Mouse (Mus musculus): Measurements from ENCODE around the gene Wars.

DNA sequence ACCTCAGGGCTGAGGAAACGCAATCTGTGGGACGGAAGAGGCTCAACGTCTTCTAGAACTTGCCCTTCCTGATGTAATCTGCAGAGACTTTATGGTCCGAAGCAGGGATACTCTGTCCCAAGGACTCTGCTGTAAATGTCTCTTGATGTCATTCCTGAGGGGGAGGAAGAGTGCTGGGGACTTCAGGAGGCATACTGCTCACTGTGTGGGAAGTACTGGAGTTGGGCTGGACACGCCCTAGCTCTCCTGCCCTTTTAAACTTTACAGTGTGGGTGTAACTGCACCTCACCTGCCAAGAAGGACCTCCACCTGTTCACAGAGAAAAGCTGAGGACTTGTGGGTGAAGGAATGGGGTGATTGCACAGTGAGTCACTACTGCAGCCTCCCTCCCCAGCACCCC is 13.4 kb downstream of the Wars start:
- TF ChIP-seq CTCF (IDR thresholded peaks at IDR 0.05; ENCODE audit: borderline replicate concordance, insufficient read depth, low read length) (no peak), POLR2A (IDR thresholded peaks at IDR 0.05; ENCODE audit: low read depth, low read length) (no peak)
